Mouse (Mus musculus) kidney, embryonic 14.5 days (tissue): ENCODE data around the gene Glis2. TPM values are rescaled to one million over a fixed set of nuclear protein-coding genes. Genes with fewer than 3 reads are reported as not detected.
"Not testable (repeated sequence)": the region's sequence is repeated elsewhere in the genome, so short reads cannot be mapped to it uniquely, and the experiment has no call there.

Source experiments
- ATAC-seq: fragments of 200-750 bp; cut with Nextera tagmentation; 2 replicates; pipeline ENCODE4 v1.8.0; 2017; ENCODE audit warnings: moderate number of reproducible peaks, mild to moderate bottlenecking, moderate TSS enrichment, moderate library complexity; ENCODE audit not compliant: low FRiP score, low TSS enrichment
- H3K27ac ChIP-seq: fragments of 300-500 bp; sonication (generic); 2 replicates; pipeline ENCODE4 v1.5.1; 2014; ENCODE audit warnings: low read depth, mild to moderate bottlenecking, low read length, moderate library complexity, mixed read lengths
- H3K27me3 ChIP-seq: fragments of 300-500 bp; sonication (generic); 2 replicates; pipeline ENCODE4 v1.6.1; 2014; ENCODE audit warnings: mild to moderate bottlenecking, low read length; ENCODE audit not compliant: control insufficient read depth, insufficient read depth
- H3K36me3 ChIP-seq: fragments of 300-500 bp; sonication (generic); 2 replicates; pipeline ENCODE4 v1.6.1; 2014; ENCODE audit warnings: low read length, mixed read lengths; ENCODE audit not compliant: control insufficient read depth, insufficient read depth
- H3K4me1 ChIP-seq: fragments of 300-500 bp; sonication (generic); 2 replicates; pipeline ENCODE4 v1.6.1; 2014; ENCODE audit warnings: low read length, mixed read lengths; ENCODE audit not compliant: control insufficient read depth, insufficient read depth
- H3K4me2 ChIP-seq: fragments of 300-500 bp; sonication (generic); replicated peaks from 2 replicates; pipeline ENCODE4 v1.6.1; 2014; ENCODE audit warnings: low read depth, mild to moderate bottlenecking, low read length
- H3K4me3 ChIP-seq: fragments of 300-500 bp; sonication (generic); 2 replicates; pipeline ENCODE4 v1.5.1; 2014; ENCODE audit warnings: mild to moderate bottlenecking, low read length
- H3K9ac ChIP-seq: fragments of 300-500 bp; sonication (generic); 2 replicates; pipeline ENCODE4 v1.6.1; 2014; ENCODE audit warnings: low read depth, mild to moderate bottlenecking, low read length, moderate library complexity
- H3K9me3 ChIP-seq: fragments of 300-500 bp; sonication (generic); 2 replicates; pipeline ENCODE4 v1.6.1; 2016; ENCODE audit warnings: low read length; ENCODE audit not compliant: control insufficient read depth
- WGBS: fragments of 180-500 bp; shearing (Covaris S2); extraction: QIAGEN DNeasy Blood & Tissue Kit; methylation state at CpG from one replicate; pipeline ENCODE4 v1.1.7; 2014; 5-methylcytosine and 5-hydroxymethylcytosine counted together
- polyA plus RNA-seq: library from polyadenylated mRNA; unstranded; fragments of >200 nt; fragmentation: Nextera tagmentation; extraction: Ambion mirVana; gene quantifications from 2 replicates; pipeline ENCODE4 v1.2.1, GENCODE M21; 2014

Glis2 gene
- polyA plus RNA-seq, 1 experiment from 2014 or later: 47.3 TPM

- Histone ChIP-seq H3K4me3 (no peak overlapping the region), H3K4me2 (no peak overlapping the region), H3K9me3 (no peaks in the 10 kb centered on the region), H3K27ac (no peak overlapping the region), H3K9ac (peak overlapping the region; percentile 23; the same call in 1 of the 2 replicates), H3K27me3 (no peaks in the 10 kb centered on the region), H3K4me1 (peaks cover 8% of the 10 kb centered on the region; the same call in 1 of the 2 replicates), H3K36me3 (no peaks in the 10 kb centered on the region)
- peak; percentile 75 for ATAC-seq
- 49% methylated on average over 4 of the region's 4 CpGs for WGBS
These were observed 23.8 kb upstream of the Glis2 start for GRCm38 (mm10) chr16:4570737-4571136.

- WGBS: 57% methylated on average over 2 of the region's 2 CpGs
- no peaks in the 10 kb centered on the region for H3K27me3 ChIP-seq
- no peak overlapping the region for H3K4me2 ChIP-seq
- no peak for ATAC-seq
- H3K27ac ChIP-seq: no peak overlapping the region
- H3K4me1 ChIP-seq: peaks cover 3% of the 10 kb centered on the region; the same call in 1 of the 2 replicates
- no peaks in the 10 kb centered on the region for H3K36me3 ChIP-seq
- H3K9ac ChIP-seq: no peak overlapping the region
- H3K9me3 ChIP-seq: no peaks in the 10 kb centered on the region
- H3K4me3 ChIP-seq: no peak overlapping the region
These were observed 18.5 kb upstream of the Glis2 start for GRCm38 (mm10) chr16:4576038-4576437.

DNA sequence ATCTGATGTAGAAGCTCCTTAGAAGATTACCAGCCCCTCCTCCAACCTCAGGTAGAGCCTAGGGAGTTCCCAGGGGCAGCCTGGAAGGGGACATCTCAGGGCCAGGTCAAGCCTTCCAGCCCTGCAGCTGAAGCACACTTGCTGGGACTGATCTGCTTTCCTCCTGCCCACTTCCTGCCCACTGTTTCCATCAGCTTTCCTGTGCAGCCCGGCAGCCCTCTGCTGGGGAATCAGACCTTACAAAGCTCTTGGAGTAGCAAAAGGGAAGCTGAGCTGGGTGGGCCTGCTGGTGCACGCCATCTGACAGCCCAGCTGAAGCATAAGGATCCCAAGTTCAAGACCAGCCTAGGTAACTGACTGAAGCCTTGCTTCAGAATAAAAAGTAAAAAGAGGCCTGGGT is 17.6 kb upstream of the Glis2 start:
- no peaks in the 10 kb centered on the region for H3K9me3 ChIP-seq
- no peaks in the 10 kb centered on the region for H3K27me3 ChIP-seq
- H3K9ac ChIP-seq: no peak overlapping the region
- H3K4me2 ChIP-seq: no peak overlapping the region
- no peaks in the 10 kb centered on the region for H3K36me3 ChIP-seq
- no peak overlapping the region for H3K27ac ChIP-seq
- no peaks in the 10 kb centered on the region for H3K4me1 ChIP-seq
- no peak for ATAC-seq
- 58% methylated on average over 2 of the region's 2 CpGs for WGBS
- H3K4me3 ChIP-seq: no peak overlapping the region

GRCm38 (mm10) chr16:4578630-4579029 is 15.9 kb upstream of the Glis2 start:
- H3K9me3 ChIP-seq: no peaks in the 10 kb centered on the region
- WGBS: 47% methylated on average over 7 of the region's 7 CpGs
- no peak for ATAC-seq
- no peak overlapping the region for H3K9ac ChIP-seq
- no peak overlapping the region for H3K4me2 ChIP-seq
- no peak overlapping the region for H3K27ac ChIP-seq
- H3K4me1 ChIP-seq: no peaks in the 10 kb centered on the region
- H3K36me3 ChIP-seq: no peaks in the 10 kb centered on the region
- no peaks in the 10 kb centered on the region for H3K27me3 ChIP-seq
- no peak overlapping the region for H3K4me3 ChIP-seq

GRCm38 (mm10) chr16:4581179-4581578 is 13.3 kb upstream of the Glis2 start:
- ATAC-seq, H3K9me3 ChIP-seq, H3K27ac ChIP-seq, H3K4me3 ChIP-seq, H3K36me3 ChIP-seq, H3K27me3 ChIP-seq, H3K4me1 ChIP-seq, H3K9ac ChIP-seq, H3K4me2 ChIP-seq: not testable (repeated sequence)
- 98% methylated on average over 3 of the region's 4 CpGs for WGBS

GRCm38 (mm10) chr16:4583807-4584206 is 10.7 kb upstream of the Glis2 start:
- no peak for ATAC-seq
- Histone ChIP-seq H3K27me3 (no peaks in the 10 kb centered on the region), H3K9me3 (no peaks in the 10 kb centered on the region), H3K4me1 (peaks cover 16% of the 10 kb centered on the region), H3K27ac (no peak overlapping the region), H3K4me2 (no peak overlapping the region), H3K4me3 (no peak overlapping the region), H3K36me3 (no peaks in the 10 kb centered on the region), H3K9ac (no peak overlapping the region)
- 83% methylated on average over 3 of the region's 3 CpGs for WGBS

- ATAC-seq: no peak
- Histone ChIP-seq H3K9me3 (no peaks in the 10 kb centered on the region), H3K4me1 (peaks cover 16% of the 10 kb centered on the region), H3K36me3 (no peaks in the 10 kb centered on the region), H3K27ac (no peak overlapping the region), H3K4me3 (no peak overlapping the region), H3K27me3 (no peaks in the 10 kb centered on the region), H3K9ac (no peak overlapping the region), H3K4me2 (no peak overlapping the region)
- WGBS: 86% methylated on average over 5 of the region's 5 CpGs
These were observed 10.1 kb upstream of the Glis2 start for GRCm38 (mm10) chr16:4584438-4584837.

DNA sequence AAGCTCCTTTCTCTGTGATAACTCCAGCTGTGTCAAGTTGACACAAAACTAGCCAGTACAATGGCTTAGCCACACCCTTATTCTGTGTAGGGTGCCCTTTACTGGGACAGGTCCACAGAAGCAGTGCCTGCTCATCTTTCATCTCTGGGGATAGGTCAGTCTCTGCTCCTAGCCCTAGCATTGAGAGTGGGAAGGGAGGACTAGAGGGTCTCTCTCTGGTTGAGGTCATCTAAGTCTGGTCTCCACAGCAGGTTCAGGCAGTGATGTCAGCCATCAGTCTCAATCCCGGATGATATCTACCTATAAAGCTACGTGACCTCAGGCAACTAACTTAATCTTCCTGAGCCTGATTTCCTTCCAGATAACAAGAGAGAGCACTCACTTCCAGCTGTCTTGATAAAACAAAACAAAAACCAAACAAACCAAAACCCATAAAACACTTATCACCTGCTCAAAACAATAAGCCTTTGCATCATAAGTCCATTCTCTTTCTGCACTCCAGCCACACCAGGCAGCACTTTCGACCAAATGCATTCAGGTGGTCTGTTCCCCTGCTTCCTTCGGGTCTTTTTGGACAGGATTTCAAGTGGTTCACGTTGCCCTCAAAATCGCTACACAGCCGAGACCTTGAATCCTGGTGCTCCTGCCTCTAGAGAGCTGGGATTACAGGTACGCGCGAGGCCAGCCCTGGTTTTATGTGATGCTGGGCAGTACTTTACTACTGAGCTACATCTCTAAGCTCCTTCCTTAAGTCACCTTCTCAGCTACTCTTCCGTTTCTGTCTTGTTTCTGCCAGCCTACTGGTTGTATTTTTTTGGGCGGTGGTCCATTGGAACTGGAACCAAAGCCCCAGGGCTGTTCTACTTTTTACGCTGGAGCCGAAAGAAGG is 8.6 kb upstream of the Glis2 start:
- H3K4me3 ChIP-seq: peak overlapping the region; percentile 39
- H3K4me2 ChIP-seq: peak overlapping the region; percentile 54
- peak overlapping the region; percentile 56; the same call in 1 of the 2 replicates for H3K9ac ChIP-seq
- 9% methylated on average over 14 of the region's 14 CpGs for WGBS
- peak overlapping the region; percentile 91 for H3K27ac ChIP-seq
- H3K9me3 ChIP-seq: no peaks in the 10 kb centered on the region
- H3K4me1 ChIP-seq: peaks cover 16% of the 10 kb centered on the region
- peak; percentile 34 for ATAC-seq
- H3K27me3 ChIP-seq: no peaks in the 10 kb centered on the region
- H3K36me3 ChIP-seq: peaks cover 3% of the 10 kb centered on the region

DNA sequence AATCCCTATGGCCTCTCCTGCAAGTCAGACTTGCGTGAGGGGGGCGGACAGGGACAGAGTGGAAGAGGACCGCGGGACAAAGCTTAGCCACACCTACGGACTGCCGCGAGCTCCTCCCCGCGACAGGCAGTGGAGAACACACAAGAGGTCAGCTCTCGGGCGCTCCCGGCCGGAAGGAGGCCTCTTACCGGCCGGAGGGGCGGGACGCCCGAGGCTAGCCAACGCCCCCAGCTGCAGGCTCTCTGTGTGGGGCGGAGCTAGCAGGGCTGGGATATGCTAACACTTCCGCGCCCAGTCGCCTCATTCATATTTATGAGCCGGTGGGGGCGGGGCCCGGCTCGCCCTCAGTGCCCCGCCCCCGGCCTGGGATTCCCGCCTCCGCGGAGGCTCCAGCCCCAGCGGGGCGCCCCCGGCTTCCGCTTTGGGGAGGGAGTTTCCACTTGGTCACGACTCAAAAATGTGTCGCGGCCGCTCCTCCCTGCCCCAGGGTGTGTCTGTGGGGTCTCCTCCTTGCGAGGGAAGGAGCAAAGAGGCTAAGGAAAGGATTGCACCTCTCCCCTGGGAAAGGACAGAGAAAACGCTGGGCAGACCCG is 7.9 kb upstream of the Glis2 start:
- Histone ChIP-seq H3K9ac (peak overlapping the region; percentile 56), H3K4me2 (peak overlapping the region; percentile 54), H3K27ac (peak overlapping the region; percentile 91), H3K4me1 (peaks cover 16% of the 10 kb centered on the region), H3K9me3 (no peaks in the 10 kb centered on the region), H3K27me3 (no peaks in the 10 kb centered on the region), H3K36me3 (peaks cover 6% of the 10 kb centered on the region), H3K4me3 (peak overlapping the region; percentile 39)
- WGBS: under 1% methylated on average over 43 of the region's 43 CpGs
- peak; percentile 98 for ATAC-seq
